Mouse (Mus musculus): ENCODE results near the gene Hcst.

DNA sequence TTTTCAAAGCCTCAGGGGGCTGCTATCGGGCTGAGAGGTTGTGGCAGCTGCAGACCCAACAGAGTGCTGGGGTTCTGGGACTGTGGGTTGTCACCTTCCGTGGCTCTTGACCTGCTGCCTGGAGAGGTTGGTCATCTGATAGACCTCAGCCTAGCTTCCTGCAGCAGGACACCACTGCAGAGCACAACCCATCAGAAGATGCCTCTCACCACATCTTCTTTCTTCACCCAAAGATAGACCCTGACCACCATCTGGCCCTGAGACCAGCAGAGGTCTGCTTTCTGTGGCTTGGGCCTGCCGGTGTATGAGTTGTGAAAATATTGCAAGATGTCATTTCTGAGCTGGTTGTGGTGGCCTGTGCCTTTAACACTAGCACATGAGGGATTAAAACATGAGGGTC is 8.6 kb downstream of the Hcst start:
- TF ChIP-seq CTCF (IDR thresholded peaks at IDR 0.05; ENCODE audit: insufficient read depth, low read depth, low read length) (no peak), POLR2A (IDR thresholded peaks at IDR 0.05; ENCODE audit: insufficient read depth, low read depth, low read length) (no peak)
